Mouse (Mus musculus) cortical plate, adult 2 months (tissue): ENCODE results near the gene Rnpepl1.

Source experiments
- CTCF ChIP-seq: fragments of 200-500 bp; IDR thresholded peaks from 2 replicates; pipeline ENCODE4 v1.5.1; 2011; ENCODE audit warnings: mild to moderate bottlenecking, control low read depth, low read length; ENCODE audit not compliant: insufficient read depth; ENCODE audit errors: extremely low read depth
- POLR2A ChIP-seq: fragments of 200-500 bp; IDR thresholded peaks from 2 replicates; pipeline ENCODE4 v1.6.1; 2011; ENCODE audit warnings: mild to moderate bottlenecking, low read length, control low read depth; ENCODE audit not compliant: insufficient read depth; ENCODE audit errors: extremely low read depth

DNA sequence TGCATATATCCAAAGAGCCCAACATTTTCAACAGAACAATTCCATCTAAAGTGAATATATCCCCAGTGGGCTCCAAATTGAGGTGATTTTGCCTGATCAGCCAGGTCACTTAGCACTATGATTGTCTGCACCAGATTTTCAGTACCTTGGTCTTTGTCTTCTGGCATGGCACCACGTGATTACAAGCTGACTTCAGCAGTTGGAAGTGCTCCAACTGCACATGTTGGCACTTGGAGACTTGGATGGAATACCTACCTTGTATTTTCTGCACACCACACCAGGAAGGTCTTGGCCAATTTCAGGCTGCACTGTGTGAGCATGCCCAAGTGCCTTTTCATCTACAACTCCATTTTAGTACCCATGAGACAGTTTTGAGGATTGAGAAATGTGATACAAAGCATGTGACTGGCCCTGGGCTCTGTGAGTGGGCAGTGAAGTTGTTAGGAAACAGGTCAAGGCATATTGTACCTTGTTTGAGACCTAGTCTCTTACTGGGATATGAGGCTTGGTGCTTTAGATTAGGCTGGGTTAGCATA is 19.7 kb downstream of the Rnpepl1 start:
- no peak for TF ChIP-seq CTCF
- TF ChIP-seq POLR2A = no peak
